Mouse (Mus musculus) lung, adult 2 months (tissue): ENCODE data around the gene Rd3l.

Source experiments
- CTCF ChIP-seq: fragments of 200-500 bp; IDR thresholded peaks from 2 replicates; pipeline ENCODE4 v1.5.1; 2011; ENCODE audit warnings: mild to moderate bottlenecking, low read length, control low read depth; ENCODE audit not compliant: insufficient read depth
- POLR2A ChIP-seq: fragments of 200-500 bp; IDR thresholded peaks from 2 replicates; pipeline ENCODE4 v1.6.1; 2011; ENCODE audit warnings: low read depth, mild to moderate bottlenecking, control low read depth, low read length, borderline replicate concordance; ENCODE audit errors: extremely low read depth

GRCm38 (mm10) chr12:111971231-111971686 is 9.9 kb downstream of the Rd3l start, which contains the start of gene Tdrd9:
- TF ChIP-seq CTCF, result no peak
- TF ChIP-seq POLR2A, result no peak
